Mouse (Mus musculus) liver, embryonic 14.5 days (tissue): Measurements from ENCODE around the gene Mien1. TPM values are rescaled to one million over a fixed set of nuclear protein-coding genes. Genes with fewer than 3 reads are reported as not detected.
A peak's percentile ranks its signal among the peaks of the same experiment; 100 is the strongest.

Experiments used
- ATAC-seq: fragments of 200-750 bp; cut with Nextera tagmentation; 2 replicates; pipeline ENCODE4 v1.8.0; 2017; ENCODE audit warnings: moderate number of reproducible peaks, mild to moderate bottlenecking, moderate library complexity; ENCODE audit not compliant: insufficient read depth
- DNase-seq, 3 experiments: peaks; one replicate each; pipeline ENCODE4 v3.0.0-alpha.2; 2012 to 2013; ENCODE audit warnings: low read depth in 3 of 3, low spot score in 3 of 3
- H3K27ac ChIP-seq: fragments of 300-500 bp; sonication (generic); 2 replicates; pipeline ENCODE4 v1.5.1; 2014; ENCODE audit warnings: moderate library complexity, mild to moderate bottlenecking, control low read depth, inconsistent platforms
- H3K27me3 ChIP-seq: fragments of 300-500 bp; sonication (generic); 2 replicates; pipeline ENCODE4 v1.6.1; 2014; ENCODE audit warnings: mild to moderate bottlenecking, low read length, moderate library complexity; ENCODE audit not compliant: control insufficient read depth, insufficient read depth
- H3K36me3 ChIP-seq: fragments of 300-500 bp; sonication (generic); replicated peaks from 2 replicates; pipeline ENCODE4 v1.6.1; 2014; ENCODE audit warnings: low read depth; ENCODE audit not compliant: control insufficient read depth, insufficient read depth
- H3K4me1 ChIP-seq, 2 experiments: fragments of 200-500 bp in 1 of 2; fragments of 300-500 bp in 1 of 2; sonication (generic) in 1 of 2; replicated peaks; 2 replicates each; pipeline ENCODE4 v1.6.1; 2012 to 2014; ENCODE audit warnings: antibody characterized with exemption in 1 of 2, inconsistent platforms in 1 of 2, low read length in 1 of 2; ENCODE audit not compliant: control insufficient read depth in 2 of 2, insufficient read depth in 2 of 2
- H3K4me2 ChIP-seq: fragments of 300-500 bp; sonication (generic); 2 replicates; pipeline ENCODE4 v1.6.1; 2014; ENCODE audit warnings: low read depth, mild to moderate bottlenecking, control low read depth, moderate library complexity
- H3K4me3 ChIP-seq, 2 experiments: fragments of 200-500 bp in 1 of 2; fragments of 300-500 bp in 1 of 2; sonication (generic) in 1 of 2; 2 replicates each; pipeline ENCODE4 v1.5.1; 2012 to 2014; ENCODE audit warnings: low read depth in 2 of 2, low read length in 2 of 2, mild to moderate bottlenecking in 2 of 2, control low read depth in 1 of 2, inconsistent platforms in 1 of 2, moderate library complexity in 1 of 2; ENCODE audit not compliant: insufficient read depth in 1 of 2
- H3K9ac ChIP-seq: fragments of 300-500 bp; sonication (generic); replicated peaks from 2 replicates; pipeline ENCODE4 v1.6.1; 2014; ENCODE audit warnings: mild to moderate bottlenecking, control low read depth, moderate library complexity
- H3K9me3 ChIP-seq: fragments of 300-500 bp; sonication (generic); 2 replicates; pipeline ENCODE4 v1.6.1; 2016; ENCODE audit warnings: low read length, mixed read lengths; ENCODE audit not compliant: control insufficient read depth
- CTCF ChIP-seq: IDR thresholded peaks from 2 replicates; pipeline ENCODE4 v1.5.1; 2016; ENCODE audit warnings: antibody characterized with exemption, low read depth, control low read depth
- EP300 ChIP-seq: IDR thresholded peaks from 2 replicates; pipeline ENCODE4 v1.6.1; 2016; ENCODE audit warnings: antibody characterized with exemption, low read depth
- WGBS: fragments of 180-500 bp; shearing (Covaris S2); extraction: QIAGEN DNeasy Blood & Tissue Kit; methylation state at CpG from one replicate; pipeline ENCODE4 v1.1.7; 2014; ENCODE audit not compliant: insufficient replicate concordance; 5-methylcytosine and 5-hydroxymethylcytosine counted together
- polyA plus RNA-seq, 2 experiments: library from polyadenylated mRNA; depleted of rRNA in 1 of 2; stranded (reverse) in 1 of 2; unstranded in 1 of 2; fragments of >200 nt; fragmentation: Nextera tagmentation in 1 of 2; extraction: Ambion mirVana in 1 of 2; gene quantifications; 2 replicates each; pipeline versions ENCODE4 v1.2.1 to v1.2.3; 2012 to 2014

Mien1 gene
- polyA plus RNA-seq, 2 experiments = 31.1 to 58.5 TPM

DNA sequence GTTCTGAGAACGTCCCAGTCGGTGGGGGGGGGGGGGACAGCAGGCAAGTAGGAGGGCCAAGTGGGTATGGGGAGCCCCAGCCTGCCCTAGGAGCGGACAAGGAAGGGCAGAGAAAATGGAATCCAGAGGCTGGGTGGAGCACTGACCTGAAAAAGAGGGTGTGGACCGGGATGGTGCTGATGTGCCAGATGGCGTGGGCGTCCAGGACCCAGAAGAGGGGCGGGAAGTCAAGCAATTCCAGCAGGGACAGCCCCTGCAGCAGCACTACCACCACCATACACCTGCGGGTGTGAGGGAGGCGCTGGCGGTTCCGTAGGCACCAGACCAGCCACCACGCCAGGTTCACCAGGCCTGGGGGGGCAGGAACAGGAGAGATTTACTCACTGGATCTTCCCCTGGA, 48.6 kb downstream of the Mien1 start:
- no peak overlapping the region for H3K27ac ChIP-seq
- H3K4me2 ChIP-seq = no peak overlapping the region
- 65% methylated on average over 12 of the region's 12 CpGs for WGBS
- DNase-seq (no peak), ATAC-seq (no peak)
- no peaks in the 10 kb centered on the region for H3K36me3 ChIP-seq
- H3K9ac ChIP-seq = no peak overlapping the region
- no peak for TF ChIP-seq CTCF
- no peak for TF ChIP-seq EP300
- no peaks in the 10 kb centered on the region for H3K9me3 ChIP-seq
- H3K4me1 ChIP-seq = peaks cover 27 to 33% of the 10 kb centered on the region in 2 experiments
- no peak overlapping the region for H3K4me3 ChIP-seq
- H3K27me3 ChIP-seq = peaks cover 19% of the 10 kb centered on the region

DNA sequence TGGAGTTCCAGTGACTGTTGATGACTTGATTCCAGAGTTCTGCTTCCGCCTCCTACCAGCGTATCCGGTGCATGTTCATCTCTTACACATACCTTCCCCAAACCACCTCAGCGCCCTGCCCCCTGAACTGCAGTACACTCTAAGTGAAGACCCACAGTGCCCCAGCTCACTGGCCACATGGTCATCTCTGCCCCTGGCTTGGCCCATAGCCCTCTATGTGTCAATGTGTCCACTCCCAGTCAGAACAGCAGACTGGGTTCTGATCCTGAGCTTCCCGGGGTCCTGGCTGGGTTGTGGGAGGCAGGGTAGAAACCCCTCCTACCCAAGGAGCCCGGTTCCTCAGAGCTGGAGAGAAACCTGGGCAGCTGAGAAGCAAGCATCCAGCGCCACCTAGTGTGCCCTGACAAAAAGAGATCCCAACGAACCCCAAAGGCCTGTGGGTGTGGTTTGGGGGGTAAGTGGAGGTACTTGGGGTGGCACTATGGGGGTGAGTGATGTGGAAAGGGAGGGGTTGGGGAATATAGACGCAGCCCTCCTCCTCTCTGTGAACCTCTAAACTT, 49.5 kb downstream of the Mien1 start:
- Histone ChIP-seq H3K27me3 (peaks cover 19% of the 10 kb centered on the region), H3K9ac (no peak overlapping the region)
- WGBS = 12% methylated on average over 9 of the region's 9 CpGs

DNA sequence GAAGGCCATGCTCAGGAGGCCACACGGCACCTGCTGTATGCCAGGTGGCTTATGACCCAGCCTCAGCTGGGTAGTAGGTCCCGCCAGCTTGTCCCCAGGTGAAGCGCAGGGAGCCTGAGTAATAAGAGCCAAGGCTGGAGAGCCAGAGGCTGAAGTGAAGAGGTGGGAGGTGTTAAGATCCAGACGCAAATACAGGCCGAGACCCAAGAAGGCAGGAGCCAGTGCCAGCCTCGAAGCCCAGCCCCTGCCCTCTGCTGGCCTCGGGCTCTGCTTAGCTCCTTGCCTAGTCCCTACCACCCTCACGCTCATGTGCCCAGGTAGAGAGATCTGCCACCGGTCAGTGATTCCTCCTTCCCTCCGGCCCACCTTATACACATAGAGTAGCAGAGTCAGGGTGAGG, 50.5 kb downstream of the Mien1 start:
- H3K27me3 ChIP-seq = peaks cover 19% of the 10 kb centered on the region
- H3K36me3 ChIP-seq = no peaks in the 10 kb centered on the region
- ATAC-seq (no peak), DNase-seq (no peak)
- WGBS = 75% methylated on average over 10 of the region's 10 CpGs
- H3K4me3 ChIP-seq = no peak overlapping the region
- H3K27ac ChIP-seq = no peak overlapping the region
- no peaks in the 10 kb centered on the region for H3K9me3 ChIP-seq
- TF ChIP-seq CTCF (no peak), EP300 (no peak)
- peaks cover 10 to 14% of the 10 kb centered on the region in 2 experiments for H3K4me1 ChIP-seq
- no peak overlapping the region for H3K9ac ChIP-seq
- no peak overlapping the region for H3K4me2 ChIP-seq

More for the DNA sequence above, 49.5 kb downstream of the Mien1 start:
- peak; percentile 69 for TF ChIP-seq CTCF
- TF ChIP-seq EP300 = no peak
- H3K36me3 ChIP-seq = no peaks in the 10 kb centered on the region
- peak in 1 of 3 experiments; percentile 20 for DNase-seq
- H3K4me2 ChIP-seq = no peak overlapping the region
- H3K27ac ChIP-seq = no peak overlapping the region
- H3K4me3 ChIP-seq = no peak overlapping the region
- peaks cover 19 to 25% of the 10 kb centered on the region in 2 experiments for H3K4me1 ChIP-seq
- H3K9me3 ChIP-seq = no peaks in the 10 kb centered on the region
- ATAC-seq = no peak

Other genes with a start within 250 kb of the Mien1 start
- 7.1 and 8.7 TPM in 2 replicates for gene Med1, start 245.7 kb downstream of the Mien1 start, polyA plus RNA-seq (2012; rRNA removed)
- 19.7 and 22.7 TPM in 2 replicates for gene Med1, start 245.7 kb downstream of the Mien1 start, polyA plus RNA-seq (2014; fragmentation: Nextera tagmentation; extraction: Ambion mirVana)
- 8.2 and 9.8 TPM in 2 replicates for gene Cdk12, start 235.9 kb downstream of the Mien1 start, polyA plus RNA-seq (2012; rRNA removed)
- 4.7 and 5.5 TPM in 2 replicates for gene Cdk12, start 235.9 kb downstream of the Mien1 start, polyA plus RNA-seq (2014; fragmentation: Nextera tagmentation; extraction: Ambion mirVana)
- gene Neurod2, start 109.3 kb downstream of the Mien1 start, polyA plus RNA-seq (2012; rRNA removed) = 0.18 TPM in 1 of 2 replicates, not detected in the other
- gene Neurod2, start 109.3 kb downstream of the Mien1 start, polyA plus RNA-seq (2014; fragmentation: Nextera tagmentation; extraction: Ambion mirVana) = not detected in 2 replicates
- gene Ppp1r1b, start 90.6 kb downstream of the Mien1 start, polyA plus RNA-seq (2012; rRNA removed) = 0.04 and 0.21 TPM in 2 replicates
- gene Ppp1r1b, start 90.6 kb downstream of the Mien1 start, polyA plus RNA-seq (2014; fragmentation: Nextera tagmentation; extraction: Ambion mirVana) = 0.17 and 0.19 TPM in 2 replicates
- 15.7 and 16.8 TPM in 2 replicates for gene Stard3, start 80.6 kb downstream of the Mien1 start, polyA plus RNA-seq (2012; rRNA removed)
- 11.6 and 11.9 TPM in 2 replicates for gene Stard3, start 80.6 kb downstream of the Mien1 start, polyA plus RNA-seq (2014; fragmentation: Nextera tagmentation; extraction: Ambion mirVana)
- gene Tcap, start 55.2 kb downstream of the Mien1 start, polyA plus RNA-seq (2012; rRNA removed) = 0.03 TPM in 1 of 2 replicates, not detected in the other
- not detected in 2 replicates for gene Tcap, start 55.2 kb downstream of the Mien1 start, polyA plus RNA-seq (2014; fragmentation: Nextera tagmentation; extraction: Ambion mirVana)
- gene Pnmt, start 52.5 kb downstream of the Mien1 start, polyA plus RNA-seq (2012; rRNA removed) = not detected in 2 replicates
- gene Pnmt, start 52.5 kb downstream of the Mien1 start, polyA plus RNA-seq (2014; fragmentation: Nextera tagmentation; extraction: Ambion mirVana) = not detected in 2 replicates
- 3.3 and 3.9 TPM in 2 replicates for gene Pgap3, start 38.5 kb downstream of the Mien1 start, polyA plus RNA-seq (2012; rRNA removed)
- gene Pgap3, start 38.5 kb downstream of the Mien1 start, polyA plus RNA-seq (2014; fragmentation: Nextera tagmentation; extraction: Ambion mirVana) = 2.7 and 3.4 TPM in 2 replicates
- 1.1 and 1.2 TPM in 2 replicates for gene Erbb2, start 26.5 kb downstream of the Mien1 start, polyA plus RNA-seq (2012; rRNA removed)
- gene Erbb2, start 26.5 kb downstream of the Mien1 start, polyA plus RNA-seq (2014; fragmentation: Nextera tagmentation; extraction: Ambion mirVana) = 1.6 TPM in 2 replicates
- gene Grb7, start 7.4 kb upstream of the Mien1 start, polyA plus RNA-seq (2012; rRNA removed) = 15.7 and 19.2 TPM in 2 replicates
- 14.1 and 14.9 TPM in 2 replicates for gene Grb7, start 7.4 kb upstream of the Mien1 start, polyA plus RNA-seq (2014; fragmentation: Nextera tagmentation; extraction: Ambion mirVana)
- 0.15 and 0.27 TPM in 2 replicates for gene Ikzf3, start 107.0 kb upstream of the Mien1 start, polyA plus RNA-seq (2012; rRNA removed)
- 0.05 and 0.10 TPM in 2 replicates for gene Ikzf3, start 107.0 kb upstream of the Mien1 start, polyA plus RNA-seq (2014; fragmentation: Nextera tagmentation; extraction: Ambion mirVana)
- 0.30 and 0.44 TPM in 2 replicates for gene Zpbp2, start 112.1 kb upstream of the Mien1 start, polyA plus RNA-seq (2012; rRNA removed)
- gene Zpbp2, start 112.1 kb upstream of the Mien1 start, polyA plus RNA-seq (2014; fragmentation: Nextera tagmentation; extraction: Ambion mirVana) = 0.76 and 0.83 TPM in 2 replicates
- 23.4 and 27.4 TPM in 2 replicates for gene Ormdl3, start 148.4 kb upstream of the Mien1 start, polyA plus RNA-seq (2012; rRNA removed)
- gene Ormdl3, start 148.4 kb upstream of the Mien1 start, polyA plus RNA-seq (2014; fragmentation: Nextera tagmentation; extraction: Ambion mirVana) = 6.4 and 6.8 TPM in 2 replicates
- not detected in 2 replicates for gene Lrrc3c, start 159.3 kb upstream of the Mien1 start, polyA plus RNA-seq (2012; rRNA removed)
- gene Lrrc3c, start 159.3 kb upstream of the Mien1 start, polyA plus RNA-seq (2014; fragmentation: Nextera tagmentation; extraction: Ambion mirVana) = not detected in 2 replicates
- 0.03 and 0.19 TPM in 2 replicates for gene Gm12355, start 186.7 kb upstream of the Mien1 start, polyA plus RNA-seq (2012; rRNA removed)
- 0.47 and 0.68 TPM in 2 replicates for gene Gm12355, start 186.7 kb upstream of the Mien1 start, polyA plus RNA-seq (2014; fragmentation: Nextera tagmentation; extraction: Ambion mirVana)
- not detected in 2 replicates for gene Gsdma3, start 187.4 kb upstream of the Mien1 start, polyA plus RNA-seq (2012; rRNA removed)
- gene Gsdma3, start 187.4 kb upstream of the Mien1 start, polyA plus RNA-seq (2014; fragmentation: Nextera tagmentation; extraction: Ambion mirVana) = not detected in 2 replicates
- not detected in 2 replicates for gene Gsdma2, start 207.8 kb upstream of the Mien1 start, polyA plus RNA-seq (2012; rRNA removed)
- not detected in 2 replicates for gene Gsdma2, start 207.8 kb upstream of the Mien1 start, polyA plus RNA-seq (2014; fragmentation: Nextera tagmentation; extraction: Ambion mirVana)
- gene Gsdma, start 225.4 kb upstream of the Mien1 start, polyA plus RNA-seq (2012; rRNA removed) = 0.01 TPM in 1 of 2 replicates, not detected in the other
- gene Gsdma, start 225.4 kb upstream of the Mien1 start, polyA plus RNA-seq (2014; fragmentation: Nextera tagmentation; extraction: Ambion mirVana) = not detected in 2 replicates
- gene Psmd3, start 243.6 kb upstream of the Mien1 start, polyA plus RNA-seq (2012; rRNA removed) = 73.6 and 75.7 TPM in 2 replicates
- 55.3 and 67.1 TPM in 2 replicates for gene Psmd3, start 243.6 kb upstream of the Mien1 start, polyA plus RNA-seq (2014; fragmentation: Nextera tagmentation; extraction: Ambion mirVana)